Mouse (Mus musculus): ENCODE data around the gene Gnl3l. TPM values are rescaled to one million over a fixed set of nuclear protein-coding genes. Genes with fewer than 3 reads are reported as not detected.

The Gnl3l gene
- polyA plus RNA-seq, 1 experiment from 2014 or later = 24.3 TPM

DNA sequence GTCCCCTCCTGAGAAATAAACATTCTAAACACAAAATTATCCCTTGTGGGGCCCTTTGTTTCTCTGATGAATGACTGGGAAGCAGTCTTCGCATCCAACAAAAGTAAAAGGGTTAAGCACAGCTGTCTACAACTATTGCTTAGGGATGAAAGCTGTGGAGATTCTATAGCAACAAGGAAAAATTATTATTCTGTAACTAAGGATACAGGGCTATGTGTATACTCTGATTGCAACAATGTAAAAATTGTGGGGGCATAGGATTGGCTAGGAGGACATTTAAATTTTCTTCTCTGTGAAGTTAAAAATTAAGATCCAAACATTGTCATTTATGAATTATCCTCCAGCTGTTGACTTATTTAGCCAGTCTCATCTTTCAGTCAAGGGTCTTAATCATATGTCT, 61.1 kb downstream of the Gnl3l start:
- Histone ChIP-seq H3K4me1 (no peaks in the 10 kb centered on the region), H3K27me3 (peaks cover 8% of the 10 kb centered on the region), H3K4me3 (peak overlapping the region; percentile 29; the same call in 1 of the 2 replicates), H3K27ac (peak overlapping the region; percentile 81), H3K9ac (no peak overlapping the region), H3K4me2 (no peak overlapping the region), H3K9me3 (no peaks in the 10 kb centered on the region), H3K36me3 (no peaks in the 10 kb centered on the region)
- ATAC-seq (ENCODE audit: insufficient number of reproducible peaks, low FRiP score, low TSS enrichment, low read depth) = no peak
- 63% methylated on average over 1 of the region's 1 CpGs for WGBS

DNA sequence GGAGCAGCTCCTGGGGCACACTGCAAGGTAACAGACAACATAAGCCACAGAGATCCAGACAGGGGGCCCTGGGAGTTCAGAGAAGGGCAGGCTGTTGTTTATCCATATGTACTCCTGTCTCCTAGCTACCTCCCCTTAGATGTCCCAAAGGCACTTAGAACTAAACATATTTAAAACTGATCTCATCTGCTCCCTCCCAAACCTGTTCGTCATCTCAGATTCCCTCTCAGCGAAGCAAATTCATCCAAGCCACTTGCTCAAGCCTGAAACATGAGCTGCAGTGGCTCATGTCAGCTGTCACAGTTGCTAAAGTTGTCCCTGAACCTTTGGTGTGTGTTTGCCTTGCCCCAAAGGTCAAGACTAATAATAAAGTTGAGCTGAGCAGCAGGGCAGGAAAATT, 61.7 kb downstream of the Gnl3l start:
- H3K9me3 ChIP-seq = no peaks in the 10 kb centered on the region
- peaks cover 8% of the 10 kb centered on the region for H3K27me3 ChIP-seq
- WGBS = 34% methylated on average over 2 of the region's 2 CpGs
- peak overlapping the region; percentile 57 for H3K27ac ChIP-seq
- no peaks in the 10 kb centered on the region for H3K4me1 ChIP-seq
- no peak overlapping the region for H3K4me3 ChIP-seq
- ATAC-seq (ENCODE audit: insufficient number of reproducible peaks, low FRiP score, low TSS enrichment, low read depth) = no peak
- no peaks in the 10 kb centered on the region for H3K36me3 ChIP-seq
- H3K4me2 ChIP-seq = no peak overlapping the region
- H3K9ac ChIP-seq = no peak overlapping the region

DNA sequence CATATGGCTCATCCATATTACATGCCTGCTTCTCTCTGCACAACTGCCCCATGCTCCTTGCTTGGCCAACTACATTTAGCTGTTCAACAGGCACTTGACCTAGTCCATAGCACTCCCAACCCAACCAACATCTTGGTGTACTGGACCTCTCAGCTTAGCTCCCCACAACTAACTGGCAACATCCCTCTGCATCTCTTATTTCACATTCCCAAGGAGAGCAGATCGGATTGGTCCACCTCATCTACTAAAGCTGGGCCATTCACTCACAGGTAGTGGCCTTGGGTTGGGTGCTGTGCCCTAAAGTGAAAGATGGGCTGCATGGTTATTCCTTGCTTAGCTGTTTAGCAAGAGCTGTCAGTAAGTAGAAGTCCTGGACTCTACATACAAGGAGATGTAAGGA, 62.4 kb downstream of the Gnl3l start:
- ATAC-seq (ENCODE audit: insufficient number of reproducible peaks, low FRiP score, low TSS enrichment, low read depth) = no peak
- Histone ChIP-seq H3K4me3 (no peak overlapping the region), H3K36me3 (no peaks in the 10 kb centered on the region), H3K9me3 (no peaks in the 10 kb centered on the region), H3K4me2 (no peak overlapping the region), H3K9ac (no peak overlapping the region), H3K4me1 (no peaks in the 10 kb centered on the region), H3K27ac (no peak overlapping the region), H3K27me3 (peaks cover 8% of the 10 kb centered on the region)
- WGBS = 86% methylated on average over 1 of the region's 1 CpGs

Other genes with a start within 250 kb of the Gnl3l start
- gene Maged2, start 203.0 kb downstream of the Gnl3l start, polyA plus RNA-seq (2015; fragmentation: Nextera tagmentation; extraction: Ambion mirVana) = 816 and 1,013 TPM in 2 replicates
- gene Fgd1, start 28.8 kb upstream of the Gnl3l start, polyA plus RNA-seq (2015; fragmentation: Nextera tagmentation; extraction: Ambion mirVana) = 10.0 and 11.5 TPM in 2 replicates
- gene Tsr2, start 79.2 kb upstream of the Gnl3l start, polyA plus RNA-seq (2015; fragmentation: Nextera tagmentation; extraction: Ambion mirVana) = 34.4 and 35.8 TPM in 2 replicates
- gene Wnk3, start 180.8 kb upstream of the Gnl3l start, polyA plus RNA-seq (2015; fragmentation: Nextera tagmentation; extraction: Ambion mirVana) = 1.5 and 2.0 TPM in 2 replicates